Mouse (Mus musculus): ENCODE measurements around the gene Dppa2. TPM values are rescaled to one million over a fixed set of nuclear protein-coding genes. Genes with fewer than 3 reads are reported as not detected.

The Dppa2 gene
- polyA plus RNA-seq (2016; fragmentation: Nextera tagmentation; extraction: Ambion mirVana), result not detected in 2 replicates

GRCm38 (mm10) chr16:48303509-48303908, at the start of gene Dppa2:
Gene Dppa2 (plus strand): TSS chr16:48303908.
- no peak within 1 kb of the TSS for H3K9ac ChIP-seq
- ATAC-seq (ENCODE audit: insufficient number of reproducible peaks, insufficient read depth, low FRiP score, low TSS enrichment), result no peak
- 84% methylated on average over 7 of the region's 7 CpGs for WGBS
- no peaks in the 10 kb centered on the region for H3K27me3 ChIP-seq
- H3K4me3 ChIP-seq, result no peak within 1 kb of the TSS
- no peaks in the 10 kb centered on the region for H3K36me3 ChIP-seq
- H3K9me3 ChIP-seq, result no peaks in the 10 kb centered on the region
- no peak within 1 kb of the TSS for H3K27ac ChIP-seq
- no peaks in the 10 kb centered on the region for H3K4me1 ChIP-seq
- H3K4me2 ChIP-seq (replicated peaks), result no peak within 1 kb of the TSS

- ATAC-seq (ENCODE audit: insufficient number of reproducible peaks, insufficient read depth, low FRiP score, low TSS enrichment), result no peak
- Histone ChIP-seq H3K9ac (no peak overlapping the region), H3K4me1 (no peaks in the 10 kb centered on the region), H3K36me3 (no peaks in the 10 kb centered on the region), H3K4me2 (replicated peaks) (no peak overlapping the region), H3K27ac (no peak overlapping the region), H3K27me3 (no peaks in the 10 kb centered on the region), H3K9me3 (no peaks in the 10 kb centered on the region), H3K4me3 (no peak overlapping the region)
- 88% methylated on average over 5 of the region's 5 CpGs for WGBS
These were observed 49.1 kb upstream of the Dppa2 start for GRCm38 (mm10) chr16:48254584-48254983.

- ATAC-seq (ENCODE audit: insufficient number of reproducible peaks, insufficient read depth, low FRiP score, low TSS enrichment), result no peak
- WGBS, result 92% methylated on average over 4 of the region's 4 CpGs
- Histone ChIP-seq H3K27me3 (no peaks in the 10 kb centered on the region), H3K27ac (no peak overlapping the region), H3K4me1 (no peaks in the 10 kb centered on the region), H3K36me3 (no peaks in the 10 kb centered on the region), H3K4me3 (no peak overlapping the region), H3K4me2 (replicated peaks) (no peak overlapping the region), H3K9ac (no peak overlapping the region), H3K9me3 (no peaks in the 10 kb centered on the region)
These were observed 44.2 kb upstream of the Dppa2 start for GRCm38 (mm10) chr16:48259519-48259918.

GRCm38 (mm10) chr16:48262901-48263300, 40.8 kb upstream of the Dppa2 start:
- ATAC-seq (ENCODE audit: insufficient number of reproducible peaks, insufficient read depth, low FRiP score, low TSS enrichment), result no peak
- H3K27ac ChIP-seq, result no peak overlapping the region
- no peaks in the 10 kb centered on the region for H3K36me3 ChIP-seq
- H3K4me1 ChIP-seq, result no peaks in the 10 kb centered on the region
- H3K4me3 ChIP-seq, result no peak overlapping the region
- no peaks in the 10 kb centered on the region for H3K9me3 ChIP-seq
- no peak overlapping the region for H3K4me2 ChIP-seq (replicated peaks)
- WGBS, result 81% methylated on average over 1 of the region's 1 CpGs
- H3K9ac ChIP-seq, result no peak overlapping the region
- no peaks in the 10 kb centered on the region for H3K27me3 ChIP-seq

- WGBS, result 86% methylated on average over 4 of the region's 4 CpGs
These were observed 37.9 kb upstream of the Dppa2 start for GRCm38 (mm10) chr16:48265856-48266255.

GRCm38 (mm10) chr16:48276940-48277339, 26.8 kb upstream of the Dppa2 start:
- WGBS, result 70% methylated on average over 4 of the region's 4 CpGs

More at GRCm38 (mm10) chr16:48265856-48266255, 37.9 kb upstream of the Dppa2 start:
- no peaks in the 10 kb centered on the region for H3K36me3 ChIP-seq
- no peak overlapping the region for H3K9ac ChIP-seq
- no peaks in the 10 kb centered on the region for H3K4me1 ChIP-seq
- H3K27me3 ChIP-seq, result no peaks in the 10 kb centered on the region
- no peak overlapping the region for H3K4me3 ChIP-seq
- ATAC-seq (ENCODE audit: insufficient number of reproducible peaks, insufficient read depth, low FRiP score, low TSS enrichment), result no peak
- no peak overlapping the region for H3K27ac ChIP-seq
- H3K4me2 ChIP-seq (replicated peaks), result no peak overlapping the region
- H3K9me3 ChIP-seq, result no peaks in the 10 kb centered on the region

GRCm38 (mm10) chr16:48280883-48281282, 22.8 kb upstream of the Dppa2 start:
- H3K27me3 ChIP-seq, result no peaks in the 10 kb centered on the region
- H3K9me3 ChIP-seq, result no peaks in the 10 kb centered on the region
- no peak overlapping the region for H3K9ac ChIP-seq
- H3K36me3 ChIP-seq, result no peaks in the 10 kb centered on the region
- H3K4me1 ChIP-seq, result no peaks in the 10 kb centered on the region
- no peak overlapping the region for H3K27ac ChIP-seq
- no peak overlapping the region for H3K4me2 ChIP-seq (replicated peaks)
- WGBS, result 87% methylated on average over 4 of the region's 4 CpGs
- ATAC-seq (ENCODE audit: insufficient number of reproducible peaks, insufficient read depth, low FRiP score, low TSS enrichment), result no peak
- H3K4me3 ChIP-seq, result no peak overlapping the region

More at GRCm38 (mm10) chr16:48276940-48277339, 26.8 kb upstream of the Dppa2 start:
- H3K4me1 ChIP-seq, result no peaks in the 10 kb centered on the region
- no peaks in the 10 kb centered on the region for H3K9me3 ChIP-seq
- no peak for ATAC-seq (ENCODE audit: insufficient number of reproducible peaks, insufficient read depth, low FRiP score, low TSS enrichment)
- no peaks in the 10 kb centered on the region for H3K36me3 ChIP-seq
- H3K4me2 ChIP-seq (replicated peaks), result no peak overlapping the region
- no peak overlapping the region for H3K27ac ChIP-seq
- no peak overlapping the region for H3K4me3 ChIP-seq
- no peaks in the 10 kb centered on the region for H3K27me3 ChIP-seq
- H3K9ac ChIP-seq, result no peak overlapping the region

- H3K9me3 ChIP-seq, result no peaks in the 10 kb centered on the region
- no peak overlapping the region for H3K27ac ChIP-seq
- H3K36me3 ChIP-seq, result no peaks in the 10 kb centered on the region
- WGBS, result 73% methylated on average over 1 of the region's 1 CpGs
- no peaks in the 10 kb centered on the region for H3K27me3 ChIP-seq
- no peak overlapping the region for H3K4me2 ChIP-seq (replicated peaks)
- no peaks in the 10 kb centered on the region for H3K4me1 ChIP-seq
- no peak for ATAC-seq (ENCODE audit: insufficient number of reproducible peaks, insufficient read depth, low FRiP score, low TSS enrichment)
- no peak overlapping the region for H3K4me3 ChIP-seq
- no peak overlapping the region for H3K9ac ChIP-seq
These were observed 20.9 kb upstream of the Dppa2 start for GRCm38 (mm10) chr16:48282801-48283200.

- Histone ChIP-seq H3K27me3 (no peaks in the 10 kb centered on the region), H3K4me1 (no peaks in the 10 kb centered on the region), H3K4me3 (no peak within 1 kb of the TSS), H3K9ac (no peak within 1 kb of the TSS), H3K4me2 (replicated peaks) (no peak within 1 kb of the TSS), H3K36me3 (no peaks in the 10 kb centered on the region), H3K9me3 (no peaks in the 10 kb centered on the region), H3K27ac (no peak within 1 kb of the TSS)
- no peak for ATAC-seq (ENCODE audit: insufficient number of reproducible peaks, insufficient read depth, low FRiP score, low TSS enrichment)
- 76% methylated on average over 4 of the region's 4 CpGs for WGBS
These were observed 20.2 kb upstream of the Dppa2 start, which contains the start of gene Dppa4 for GRCm38 (mm10) chr16:48283517-48283916. Gene Dppa4 (plus strand): TSS chr16:48283733.

- no peak overlapping the region for H3K4me2 ChIP-seq (replicated peaks)
- 87% methylated on average over 4 of the region's 4 CpGs for WGBS
- no peaks in the 10 kb centered on the region for H3K9me3 ChIP-seq
- no peak overlapping the region for H3K4me3 ChIP-seq
- no peaks in the 10 kb centered on the region for H3K4me1 ChIP-seq
- H3K9ac ChIP-seq, result no peak overlapping the region
- H3K27me3 ChIP-seq, result no peaks in the 10 kb centered on the region
- ATAC-seq (ENCODE audit: insufficient number of reproducible peaks, insufficient read depth, low FRiP score, low TSS enrichment), result no peak
- H3K27ac ChIP-seq, result no peak overlapping the region
- H3K36me3 ChIP-seq, result no peaks in the 10 kb centered on the region
These were observed 18.2 kb upstream of the Dppa2 start for GRCm38 (mm10) chr16:48285517-48285916.

- Histone ChIP-seq H3K9me3 (no peaks in the 10 kb centered on the region), H3K27me3 (no peaks in the 10 kb centered on the region), H3K36me3 (no peaks in the 10 kb centered on the region), H3K4me3 (no peak overlapping the region), H3K9ac (no peak overlapping the region), H3K4me1 (no peaks in the 10 kb centered on the region), H3K4me2 (replicated peaks) (no peak overlapping the region), H3K27ac (no peak overlapping the region)
- whole genome bisulfite sequencing, result 74% methylated on average over 14 of the region's 14 CpGs
- no peak for ATAC-seq (ENCODE audit: insufficient number of reproducible peaks, insufficient read depth, low FRiP score, low TSS enrichment)
These were observed 6.1 kb upstream of the Dppa2 start for GRCm38 (mm10) chr16:48297384-48298136.

GRCm38 (mm10) chr16:48299884-48300283, 3.8 kb upstream of the Dppa2 start:
- no peak for ATAC-seq (ENCODE audit: insufficient number of reproducible peaks, insufficient read depth, low FRiP score, low TSS enrichment)
- H3K27ac ChIP-seq, result no peak overlapping the region
- no peaks in the 10 kb centered on the region for H3K27me3 ChIP-seq
- no peaks in the 10 kb centered on the region for H3K36me3 ChIP-seq
- H3K9ac ChIP-seq, result no peak overlapping the region
- no peaks in the 10 kb centered on the region for H3K4me1 ChIP-seq
- 76% methylated on average over 3 of the region's 3 CpGs for WGBS
- no peaks in the 10 kb centered on the region for H3K9me3 ChIP-seq
- H3K4me3 ChIP-seq, result no peak overlapping the region
- no peak overlapping the region for H3K4me2 ChIP-seq (replicated peaks)
